Mouse (Mus musculus): ENCODE results near the gene Actr5. TPM values are rescaled to one million over a fixed set of nuclear protein-coding genes. Genes with fewer than 3 reads are reported as not detected.

Actr5 gene
- polyA plus RNA-seq, 1 experiment from 2014 or later, result 10.5 TPM

- Histone ChIP-seq H3K4me1 (ENCODE audit: control insufficient read depth, insufficient read depth, low read length) (peaks cover 10% of the 10 kb centered on the region; the same call in 1 of the 2 replicates), H3K27ac (ENCODE audit: low read length) (no peak overlapping the region), H3K36me3 (ENCODE audit: control insufficient read depth, insufficient read depth, low read length) (no peaks in the 10 kb centered on the region), H3K9ac (replicated peaks; ENCODE audit: low read depth, low read length) (no peak overlapping the region), H3K27me3 (ENCODE audit: control insufficient read depth, insufficient read depth, low read length) (peaks cover 90% of the 10 kb centered on the region), H3K9me3 (ENCODE audit: control insufficient read depth, low read depth, low read length) (no peaks in the 10 kb centered on the region), H3K4me3 (ENCODE audit: low read depth, low read length) (0 out of 2 replicates have a peak overlapping the region, but pooled peaks have one; percentile 2), H3K4me2 (replicated peaks; ENCODE audit: low read depth, low read length) (no peak overlapping the region)
- ATAC-seq (ENCODE audit: insufficient number of reproducible peaks, insufficient read depth, low FRiP score, low read depth), result no peak
- 1% methylated on average over 30 of the region's 30 CpGs for WGBS
These were observed 13.4 kb upstream of the Actr5 start for GRCm38 (mm10) chr2:158611326-158611719.

DNA sequence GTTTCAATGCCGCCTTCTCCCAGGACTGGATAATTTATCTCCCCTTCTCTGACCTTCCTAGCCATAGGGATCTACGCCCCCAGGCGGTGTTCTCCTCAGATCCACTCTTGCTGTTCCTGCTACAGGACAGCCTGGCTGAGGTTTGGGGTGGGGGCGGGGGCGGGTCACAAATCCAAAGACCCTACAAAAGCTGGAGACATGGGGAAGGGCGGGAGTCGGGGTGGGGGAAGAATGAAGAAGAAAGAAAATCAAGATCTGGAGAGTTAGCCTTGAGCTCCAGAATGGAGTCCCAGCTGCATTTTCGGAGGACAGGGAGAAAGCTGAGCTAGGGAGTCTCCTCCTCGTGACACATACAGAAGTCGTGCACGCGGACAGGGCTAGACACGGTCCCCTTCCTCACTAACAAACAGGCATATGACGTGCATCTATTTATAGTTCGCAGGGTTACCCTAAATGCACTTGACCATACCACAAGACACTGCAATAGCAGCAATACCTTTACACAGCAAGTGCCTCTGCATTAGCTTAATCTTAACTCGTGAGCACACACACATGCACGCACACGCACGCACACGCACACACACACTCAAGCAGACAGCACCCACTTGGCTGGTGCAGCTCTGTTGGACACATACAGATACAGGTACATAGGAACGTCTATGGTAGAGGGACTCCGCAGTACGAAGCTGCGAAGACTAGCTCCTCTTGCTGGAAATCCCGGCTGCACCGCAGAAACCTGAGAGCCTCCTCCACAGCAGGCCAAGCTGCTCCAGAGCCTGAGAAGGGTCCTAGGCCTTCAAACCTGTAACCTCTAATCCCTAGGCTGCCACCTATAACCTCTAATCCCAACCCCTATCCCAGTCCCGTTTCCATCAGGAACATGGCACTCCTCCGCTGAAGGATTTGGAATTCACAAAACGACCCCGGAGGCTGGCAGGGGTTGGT lies 12.7 kb upstream of the Actr5 start:
- Histone ChIP-seq H3K4me1 (ENCODE audit: control insufficient read depth, insufficient read depth, low read length) (peaks cover 10% of the 10 kb centered on the region; the same call in 1 of the 2 replicates), H3K4me3 (ENCODE audit: low read depth, low read length) (no peak overlapping the region), H3K9me3 (ENCODE audit: control insufficient read depth, low read depth, low read length) (no peaks in the 10 kb centered on the region), H3K27ac (ENCODE audit: low read length) (no peak overlapping the region), H3K36me3 (ENCODE audit: control insufficient read depth, insufficient read depth, low read length) (no peaks in the 10 kb centered on the region), H3K27me3 (ENCODE audit: control insufficient read depth, insufficient read depth, low read length) (peaks cover 91% of the 10 kb centered on the region), H3K9ac (replicated peaks; ENCODE audit: low read depth, low read length) (no peak overlapping the region), H3K4me2 (replicated peaks; ENCODE audit: low read depth, low read length) (no peak overlapping the region)
- 5% methylated on average over 30 of the region's 30 CpGs for WGBS
- ATAC-seq (ENCODE audit: insufficient number of reproducible peaks, insufficient read depth, low FRiP score, low read depth), result no peak

DNA sequence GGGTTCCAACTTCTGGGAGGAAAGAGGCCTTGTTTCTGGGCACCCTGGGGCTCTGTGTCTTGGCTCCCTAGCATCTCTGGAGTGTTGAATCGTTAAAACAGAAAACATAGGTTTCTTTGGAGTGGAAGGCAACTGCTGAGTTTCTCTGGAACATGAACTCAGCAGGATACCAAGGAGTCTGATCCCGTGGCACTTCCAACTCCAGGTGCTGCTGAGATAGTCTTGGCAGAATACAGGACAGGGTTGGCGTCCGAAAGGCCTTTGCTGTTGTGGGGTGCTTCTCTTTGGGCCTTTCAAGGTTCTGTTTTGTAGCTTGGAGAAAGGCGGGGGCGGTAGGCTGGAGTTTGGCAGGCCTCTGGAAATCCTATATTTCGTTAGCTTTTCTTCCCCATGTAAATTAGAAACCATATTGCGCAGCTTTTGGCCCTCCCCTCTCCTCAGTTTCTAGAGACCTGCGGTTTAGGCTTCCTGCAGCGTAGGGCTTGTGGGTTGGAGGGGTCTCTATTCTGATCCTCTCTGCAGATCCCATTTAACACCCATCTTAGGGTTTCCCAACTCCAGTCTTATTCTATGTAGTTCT lies 11.9 kb upstream of the Actr5 start:
- Histone ChIP-seq H3K4me2 (replicated peaks; ENCODE audit: low read depth, low read length) (no peak overlapping the region), H3K9me3 (ENCODE audit: control insufficient read depth, low read depth, low read length) (no peaks in the 10 kb centered on the region)
- ATAC-seq (ENCODE audit: insufficient number of reproducible peaks, insufficient read depth, low FRiP score, low read depth), result no peak

DNA sequence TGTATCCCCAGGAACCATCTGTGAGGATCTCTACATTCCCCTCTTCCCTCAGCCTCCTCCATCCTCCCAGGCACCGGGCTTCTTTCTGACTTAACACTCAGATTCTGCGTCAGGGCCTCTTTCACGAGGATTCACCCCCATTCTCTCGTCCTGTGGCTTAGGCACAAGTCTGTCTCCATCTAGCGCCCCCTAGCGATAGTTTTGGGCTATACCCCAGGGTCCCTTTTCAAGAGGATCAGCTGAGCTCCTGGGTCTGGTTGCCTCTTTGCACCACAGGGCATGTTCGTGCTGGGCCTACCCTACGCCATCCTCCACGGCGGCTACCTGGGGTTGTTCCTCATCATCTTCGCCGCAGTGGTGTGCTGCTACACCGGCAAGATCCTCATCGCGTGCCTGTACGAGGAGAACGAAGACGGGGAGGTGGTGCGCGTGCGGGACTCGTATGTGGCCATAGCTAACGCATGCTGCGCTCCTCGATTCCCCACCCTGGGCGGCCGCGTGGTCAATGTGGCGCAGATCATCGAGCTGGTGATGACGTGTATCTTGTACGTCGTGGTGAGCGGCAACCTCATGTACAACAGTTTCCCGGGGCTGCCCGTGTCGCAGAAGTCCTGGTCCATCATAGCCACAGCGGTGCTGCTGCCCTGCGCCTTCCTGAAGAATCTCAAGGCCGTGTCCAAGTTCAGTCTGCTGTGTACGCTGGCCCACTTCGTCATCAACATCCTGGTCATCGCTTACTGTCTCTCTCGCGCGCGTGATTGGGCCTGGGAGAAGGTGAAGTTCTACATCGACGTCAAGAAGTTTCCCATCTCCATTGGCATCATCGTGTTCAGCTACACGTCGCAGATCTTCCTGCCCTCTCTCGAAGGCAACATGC lies 10.9 kb upstream of the Actr5 start:
- peaks cover 10% of the 10 kb centered on the region; the same call in 1 of the 2 replicates for H3K4me1 ChIP-seq (ENCODE audit: control insufficient read depth, insufficient read depth, low read length)
- H3K27me3 ChIP-seq (ENCODE audit: control insufficient read depth, insufficient read depth, low read length), result peaks cover 92% of the 10 kb centered on the region
- WGBS, result 4% methylated on average over 53 of the region's 53 CpGs
- H3K36me3 ChIP-seq (ENCODE audit: control insufficient read depth, insufficient read depth, low read length), result no peaks in the 10 kb centered on the region
- H3K4me2 ChIP-seq (replicated peaks; ENCODE audit: low read depth, low read length), result no peak overlapping the region
- no peak overlapping the region for H3K4me3 ChIP-seq (ENCODE audit: low read depth, low read length)
- no peaks in the 10 kb centered on the region for H3K9me3 ChIP-seq (ENCODE audit: control insufficient read depth, low read depth, low read length)
- ATAC-seq (ENCODE audit: insufficient number of reproducible peaks, insufficient read depth, low FRiP score, low read depth), result no peak
- H3K27ac ChIP-seq (ENCODE audit: low read length), result no peak overlapping the region
- H3K9ac ChIP-seq (replicated peaks; ENCODE audit: low read depth, low read length), result no peak overlapping the region

More for the DNA sequence above, 11.9 kb upstream of the Actr5 start:
- H3K9ac ChIP-seq (replicated peaks; ENCODE audit: low read depth, low read length), result no peak overlapping the region
- no peak overlapping the region for H3K27ac ChIP-seq (ENCODE audit: low read length)
- WGBS, result 8% methylated on average over 10 of the region's 10 CpGs
- no peaks in the 10 kb centered on the region for H3K36me3 ChIP-seq (ENCODE audit: control insufficient read depth, insufficient read depth, low read length)
- peaks cover 10% of the 10 kb centered on the region; the same call in 1 of the 2 replicates for H3K4me1 ChIP-seq (ENCODE audit: control insufficient read depth, insufficient read depth, low read length)
- no peak overlapping the region for H3K4me3 ChIP-seq (ENCODE audit: low read depth, low read length)
- H3K27me3 ChIP-seq (ENCODE audit: control insufficient read depth, insufficient read depth, low read length), result peaks cover 93% of the 10 kb centered on the region

DNA sequence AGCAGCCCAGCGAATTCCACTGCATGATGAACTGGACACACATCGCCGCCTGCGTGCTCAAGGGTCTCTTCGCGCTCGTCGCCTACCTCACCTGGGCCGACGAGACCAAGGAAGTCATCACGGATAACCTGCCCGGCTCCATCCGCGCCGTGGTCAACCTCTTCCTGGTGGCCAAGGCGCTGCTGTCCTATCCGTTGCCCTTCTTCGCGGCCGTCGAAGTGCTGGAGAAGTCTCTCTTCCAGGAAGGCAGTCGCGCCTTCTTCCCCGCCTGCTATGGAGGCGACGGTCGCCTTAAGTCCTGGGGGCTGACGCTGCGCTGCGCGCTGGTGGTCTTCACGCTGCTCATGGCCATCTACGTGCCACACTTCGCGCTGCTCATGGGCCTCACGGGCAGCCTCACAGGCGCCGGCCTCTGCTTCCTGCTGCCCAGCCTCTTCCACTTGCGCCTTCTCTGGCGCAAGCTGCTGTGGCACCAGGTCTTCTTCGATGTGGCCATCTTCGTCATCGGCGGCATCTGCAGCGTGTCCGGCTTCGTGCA lies 10.2 kb upstream of the Actr5 start:
- ATAC-seq (ENCODE audit: insufficient number of reproducible peaks, insufficient read depth, low FRiP score, low read depth), result no peak
- no peaks in the 10 kb centered on the region for H3K9me3 ChIP-seq (ENCODE audit: control insufficient read depth, low read depth, low read length)
- WGBS, result 2% methylated on average over 47 of the region's 47 CpGs
- peaks cover 85% of the 10 kb centered on the region for H3K27me3 ChIP-seq (ENCODE audit: control insufficient read depth, insufficient read depth, low read length)
- H3K4me3 ChIP-seq (ENCODE audit: low read depth, low read length), result no peak overlapping the region
- H3K36me3 ChIP-seq (ENCODE audit: control insufficient read depth, insufficient read depth, low read length), result no peaks in the 10 kb centered on the region
- H3K27ac ChIP-seq (ENCODE audit: low read length), result no peak overlapping the region
- H3K4me2 ChIP-seq (replicated peaks; ENCODE audit: low read depth, low read length), result 0 out of 2 replicates have a peak overlapping the region, but pooled peaks have one; percentile 2
- H3K4me1 ChIP-seq (ENCODE audit: control insufficient read depth, insufficient read depth, low read length), result peaks cover 10% of the 10 kb centered on the region; the same call in 1 of the 2 replicates
- H3K9ac ChIP-seq (replicated peaks; ENCODE audit: low read depth, low read length), result no peak overlapping the region

DNA sequence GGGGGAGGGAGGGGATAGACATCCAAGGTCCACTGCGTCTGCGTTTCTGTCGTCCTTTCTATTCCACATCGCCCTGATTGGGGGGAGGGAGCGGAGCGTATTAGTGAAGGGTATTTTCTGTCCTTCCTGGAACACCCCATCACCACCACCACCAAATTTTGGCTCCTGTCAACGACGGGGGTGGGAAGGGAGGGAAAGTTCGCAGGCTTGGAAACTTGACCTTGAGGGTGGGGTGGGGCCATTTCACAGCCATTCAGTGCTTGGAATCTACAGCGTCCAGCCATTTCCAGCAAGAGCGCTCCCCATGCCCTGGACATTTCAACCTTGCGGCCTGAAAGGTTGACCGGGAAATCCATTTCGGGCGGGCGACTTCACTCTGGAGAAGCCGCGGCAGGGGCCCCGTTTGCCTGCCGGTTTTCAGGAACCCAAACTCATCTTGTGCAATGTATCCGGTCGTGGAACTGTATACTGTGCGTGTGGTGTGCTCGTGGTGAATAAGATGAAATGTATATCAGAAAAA lies 9.5 kb upstream of the Actr5 start:
- no peaks in the 10 kb centered on the region for H3K36me3 ChIP-seq (ENCODE audit: control insufficient read depth, insufficient read depth, low read length)
- no peak overlapping the region for H3K4me2 ChIP-seq (replicated peaks; ENCODE audit: low read depth, low read length)
- WGBS, result 3% methylated on average over 24 of the region's 24 CpGs
- ATAC-seq (ENCODE audit: insufficient number of reproducible peaks, insufficient read depth, low FRiP score, low read depth), result no peak
- no peak overlapping the region for H3K27ac ChIP-seq (ENCODE audit: low read length)
- no peaks in the 10 kb centered on the region for H3K9me3 ChIP-seq (ENCODE audit: control insufficient read depth, low read depth, low read length)
- H3K4me1 ChIP-seq (ENCODE audit: control insufficient read depth, insufficient read depth, low read length), result peaks cover 10% of the 10 kb centered on the region; the same call in 1 of the 2 replicates
- H3K9ac ChIP-seq (replicated peaks; ENCODE audit: low read depth, low read length), result no peak overlapping the region
- H3K27me3 ChIP-seq (ENCODE audit: control insufficient read depth, insufficient read depth, low read length), result peaks cover 78% of the 10 kb centered on the region
- H3K4me3 ChIP-seq (ENCODE audit: low read depth, low read length), result no peak overlapping the region

DNA sequence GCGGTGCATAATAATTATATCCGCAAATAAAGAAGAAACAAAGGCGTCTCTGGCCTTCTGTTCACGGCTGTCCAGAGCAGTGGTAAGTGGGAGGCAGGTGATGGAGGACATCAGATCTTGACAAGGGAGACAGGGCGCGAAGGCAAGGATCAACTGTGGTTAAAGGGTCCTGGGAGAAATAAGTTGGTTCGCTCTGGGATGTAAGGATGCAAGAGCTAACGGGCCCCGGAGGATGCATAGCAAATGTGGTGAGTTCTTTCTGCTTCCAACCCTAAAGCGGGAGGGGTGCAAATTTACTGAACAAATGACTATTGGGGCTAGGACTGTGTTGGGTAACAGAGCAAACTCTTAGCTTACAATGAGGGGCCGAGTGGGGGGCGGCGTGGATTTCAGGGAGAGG lies 9.0 kb upstream of the Actr5 start:
- Histone ChIP-seq H3K9me3 (ENCODE audit: control insufficient read depth, low read depth, low read length) (no peaks in the 10 kb centered on the region), H3K4me3 (ENCODE audit: low read depth, low read length) (no peak overlapping the region), H3K27me3 (ENCODE audit: control insufficient read depth, insufficient read depth, low read length) (peaks cover 73% of the 10 kb centered on the region), H3K9ac (replicated peaks; ENCODE audit: low read depth, low read length) (no peak overlapping the region), H3K27ac (ENCODE audit: low read length) (no peak overlapping the region), H3K36me3 (ENCODE audit: control insufficient read depth, insufficient read depth, low read length) (no peaks in the 10 kb centered on the region), H3K4me2 (replicated peaks; ENCODE audit: low read depth, low read length) (no peak overlapping the region), H3K4me1 (ENCODE audit: control insufficient read depth, insufficient read depth, low read length) (0 out of 2 replicates have a peak, but pooled peaks cover 7% of the 10 kb centered on the region)
- 4% methylated on average over 13 of the region's 13 CpGs for WGBS
- ATAC-seq (ENCODE audit: insufficient number of reproducible peaks, insufficient read depth, low FRiP score, low read depth), result no peak

Measured in stomach, embryonic 14.5 days (tissue).